Mouse (Mus musculus): ENCODE measurements around the gene Abi3. TPM values are rescaled to one million over a fixed set of nuclear protein-coding genes. Genes with fewer than 3 reads are reported as not detected.

Abi3 gene
- polyA plus RNA-seq, 1 experiment from 2014 or later: 4.2 TPM

DNA sequence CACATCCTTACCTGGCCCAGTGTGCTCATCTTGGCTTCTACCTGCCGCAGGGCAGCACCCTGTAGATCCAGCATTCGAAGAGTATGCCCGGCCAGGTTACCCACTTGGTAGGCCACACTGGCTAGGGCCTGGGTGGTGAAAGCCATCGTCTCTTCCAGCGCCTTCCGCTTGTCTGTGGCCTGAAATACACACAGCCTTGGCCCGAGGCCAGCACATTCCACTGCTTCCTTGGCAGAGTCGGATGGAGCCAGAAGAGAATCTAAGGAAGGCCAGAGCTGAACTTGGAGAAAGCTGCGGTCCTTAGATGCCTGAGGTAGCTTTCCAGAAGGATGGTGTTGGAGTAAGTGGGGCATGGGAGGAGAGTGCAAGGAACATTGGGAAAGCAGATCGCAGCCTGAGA, 5.2 kb downstream of the Abi3 start, which contains the start of gene Gngt2:
TSS of gene Gngt2 (plus strand) at position 158 of the 400 bp plus-strand sequence.
- no peaks in the 10 kb centered on the region for H3K9me3 ChIP-seq (ENCODE audit: control insufficient read depth, low read length)
- no peak within 1 kb of the TSS for H3K4me3 ChIP-seq (ENCODE audit: low read depth, low read length)
- 33% methylated on average over 10 of the region's 10 CpGs for WGBS
- ATAC-seq (ENCODE audit: low FRiP score, low TSS enrichment): peak; percentile 45; the same call in 1 of the 2 replicates
- no peak within 1 kb of the TSS; the same call in 1 of the 2 replicates for H3K27ac ChIP-seq (replicated peaks)
- peaks cover 3% of the 10 kb centered on the region; the same call in 1 of the 2 replicates for H3K27me3 ChIP-seq (ENCODE audit: control insufficient read depth, insufficient read depth, low read length)
- H3K9ac ChIP-seq (ENCODE audit: low read length): no peak within 1 kb of the TSS
- 0 out of 2 replicates have a peak, but pooled peaks cover 2% of the 10 kb centered on the region for H3K36me3 ChIP-seq (ENCODE audit: control insufficient read depth, insufficient read depth, low read length)
- no peaks in the 10 kb centered on the region; the same call in 1 of the 2 replicates for H3K4me1 ChIP-seq (replicated peaks; ENCODE audit: control insufficient read depth, insufficient read depth)
- DNase-seq (ENCODE audit: low spot score): peak; percentile 74
- no peak for TF ChIP-seq EP300 (optimal IDR thresholded peaks at IDR 0.05)
- TF ChIP-seq CTCF (IDR thresholded peaks at IDR 0.05; ENCODE audit: low read depth): no peak
- H3K4me2 ChIP-seq (replicated peaks; ENCODE audit: low read depth): 0 out of 2 replicates have a peak within 1 kb of the TSS, but pooled peaks have one; percentile 5

DNA sequence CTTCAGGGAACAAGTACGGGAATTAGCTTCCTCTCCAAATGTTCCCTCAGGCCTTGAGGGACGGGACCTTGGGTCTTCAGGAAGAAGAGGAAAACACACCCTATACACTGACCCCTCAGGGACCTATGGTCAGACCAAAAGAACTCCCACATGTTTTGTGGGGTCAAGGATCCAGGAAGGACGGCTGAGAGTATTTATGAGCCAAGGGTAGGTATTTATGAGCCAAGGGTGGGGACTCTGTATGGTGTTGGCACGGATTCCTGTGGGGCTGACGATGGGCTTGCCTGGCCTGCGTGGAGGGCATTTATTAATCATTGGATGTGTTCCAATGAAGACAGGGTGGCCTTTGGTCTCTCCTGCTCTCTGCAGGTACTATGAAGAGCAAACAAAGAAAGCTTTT, 5.8 kb downstream of the Abi3 start:
- TF ChIP-seq EP300 (optimal IDR thresholded peaks at IDR 0.05) (no peak), CTCF (IDR thresholded peaks at IDR 0.05; ENCODE audit: low read depth) (no peak)
- 0 out of 2 replicates have a peak overlapping the region, but pooled peaks have one; percentile 5 for H3K4me2 ChIP-seq (replicated peaks; ENCODE audit: low read depth)

DNA sequence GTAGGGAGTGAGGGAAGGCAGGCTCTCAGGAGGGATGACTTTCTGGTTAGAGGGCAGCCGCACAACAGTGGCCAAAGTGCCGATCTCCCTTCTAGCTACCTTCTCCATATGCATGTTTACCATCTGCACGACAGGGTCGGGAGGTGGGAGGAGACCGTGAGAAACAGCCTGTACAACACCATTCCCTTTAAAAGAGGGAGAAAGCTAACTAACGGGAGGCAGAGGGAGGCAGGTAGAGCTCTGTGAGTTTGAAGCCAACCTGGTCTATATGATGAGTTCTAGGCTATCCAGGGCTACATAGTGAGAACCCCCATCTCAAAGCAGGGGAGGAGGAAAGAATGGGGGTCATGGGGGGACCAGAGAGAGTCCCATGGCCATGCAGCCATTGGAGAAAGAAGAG, 6.4 kb downstream of the Abi3 start:
- H3K27me3 ChIP-seq (ENCODE audit: control insufficient read depth, insufficient read depth, low read length): peaks cover 7% of the 10 kb centered on the region; the same call in 1 of the 2 replicates
- DNase-seq (ENCODE audit: low spot score) (no peak), ATAC-seq (ENCODE audit: low FRiP score, low TSS enrichment) (no peak)
- 37% methylated on average over 6 of the region's 6 CpGs for WGBS
- H3K4me3 ChIP-seq (ENCODE audit: low read depth, low read length): no peak overlapping the region
- TF ChIP-seq EP300 (optimal IDR thresholded peaks at IDR 0.05): no peak
- no peaks in the 10 kb centered on the region for H3K9me3 ChIP-seq (ENCODE audit: control insufficient read depth, low read length)
- 0 out of 2 replicates have a peak, but pooled peaks cover 2% of the 10 kb centered on the region for H3K36me3 ChIP-seq (ENCODE audit: control insufficient read depth, insufficient read depth, low read length)
- peaks cover 5% of the 10 kb centered on the region; the same call in 1 of the 2 replicates for H3K4me1 ChIP-seq (replicated peaks; ENCODE audit: control insufficient read depth, insufficient read depth)
- no peak overlapping the region for H3K4me2 ChIP-seq (replicated peaks; ENCODE audit: low read depth)
- no peak overlapping the region for H3K27ac ChIP-seq (replicated peaks)
- no peak overlapping the region for H3K9ac ChIP-seq (ENCODE audit: low read length)

More for the DNA sequence above, 5.8 kb downstream of the Abi3 start:
- ATAC-seq (ENCODE audit: low FRiP score, low TSS enrichment) (no peak), DNase-seq (ENCODE audit: low spot score) (no peak)
- 0 out of 2 replicates have a peak, but pooled peaks cover 2% of the 10 kb centered on the region for H3K36me3 ChIP-seq (ENCODE audit: control insufficient read depth, insufficient read depth, low read length)
- no peak overlapping the region for H3K4me3 ChIP-seq (ENCODE audit: low read depth, low read length)
- no peaks in the 10 kb centered on the region; the same call in 1 of the 2 replicates for H3K4me1 ChIP-seq (replicated peaks; ENCODE audit: control insufficient read depth, insufficient read depth)
- H3K27me3 ChIP-seq (ENCODE audit: control insufficient read depth, insufficient read depth, low read length): peaks cover 3% of the 10 kb centered on the region; the same call in 1 of the 2 replicates
- no peak overlapping the region for H3K9ac ChIP-seq (ENCODE audit: low read length)
- no peaks in the 10 kb centered on the region for H3K9me3 ChIP-seq (ENCODE audit: control insufficient read depth, low read length)
- 48% methylated on average over 6 of the region's 6 CpGs for WGBS
- H3K27ac ChIP-seq (replicated peaks): no peak overlapping the region

DNA sequence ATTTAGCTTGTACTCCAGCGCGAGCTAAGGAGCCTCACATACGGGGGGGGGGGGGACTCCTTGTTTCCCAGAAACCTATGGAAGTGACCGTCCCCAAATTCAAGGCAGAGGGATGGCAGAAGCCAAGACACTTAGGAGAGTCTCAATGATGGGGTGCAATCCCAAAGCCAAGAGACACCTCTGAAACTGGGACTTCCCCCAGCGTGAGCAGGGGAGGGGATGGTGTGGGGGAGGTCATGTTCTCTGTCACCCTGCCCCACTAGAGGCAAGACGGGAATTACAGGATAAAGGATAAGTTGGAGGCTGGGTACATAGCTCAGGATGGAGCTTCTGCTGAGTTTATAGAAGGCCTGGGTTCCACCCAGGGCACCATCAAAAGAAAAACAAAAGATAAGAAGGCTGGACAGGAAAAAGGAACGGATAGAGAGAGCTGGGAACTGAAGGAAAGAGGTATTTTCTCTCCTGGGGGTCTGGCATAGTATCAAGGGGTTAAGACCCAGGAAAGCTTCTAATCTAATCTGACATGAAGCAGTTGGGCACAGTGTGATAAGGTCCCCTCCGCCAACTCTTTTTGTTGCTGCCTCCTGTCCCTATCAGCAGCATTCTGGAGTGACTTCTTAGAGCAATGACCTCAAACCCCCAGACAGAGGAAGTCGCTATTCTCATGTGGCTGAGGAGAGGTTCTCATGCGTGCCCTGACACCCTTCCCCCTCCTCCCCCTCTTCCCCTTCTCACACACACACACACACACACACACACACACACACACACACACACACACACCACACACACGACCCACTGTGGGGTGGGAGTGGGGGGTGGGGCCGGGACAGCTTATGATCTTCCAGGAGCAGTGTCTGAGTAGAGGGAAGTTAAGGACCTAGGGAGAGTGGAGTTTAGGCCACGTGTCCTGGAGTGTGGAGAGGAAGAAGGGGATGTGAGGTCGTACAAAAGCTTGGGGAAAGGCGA, 7.2 kb downstream of the Abi3 start:
- 24% methylated on average over 15 of the region's 15 CpGs for WGBS
- H3K4me3 ChIP-seq (ENCODE audit: low read depth, low read length): no peak overlapping the region
- no peak for DNase-seq (ENCODE audit: low spot score)
- 0 out of 2 replicates have a peak, but pooled peaks cover 2% of the 10 kb centered on the region for H3K36me3 ChIP-seq (ENCODE audit: control insufficient read depth, insufficient read depth, low read length)
- H3K27ac ChIP-seq (replicated peaks): no peak overlapping the region
- TF ChIP-seq EP300 (optimal IDR thresholded peaks at IDR 0.05): no peak
- TF ChIP-seq CTCF (IDR thresholded peaks at IDR 0.05; ENCODE audit: low read depth): no peak
- no peak for ATAC-seq (ENCODE audit: low FRiP score, low TSS enrichment)
- H3K9ac ChIP-seq (ENCODE audit: low read length): no peak overlapping the region
- peaks cover 8% of the 10 kb centered on the region; the same call in 1 of the 2 replicates for H3K27me3 ChIP-seq (ENCODE audit: control insufficient read depth, insufficient read depth, low read length)
- H3K4me1 ChIP-seq (replicated peaks; ENCODE audit: control insufficient read depth, insufficient read depth): peaks cover 5% of the 10 kb centered on the region
- H3K4me2 ChIP-seq (replicated peaks; ENCODE audit: low read depth): no peak overlapping the region
- no peaks in the 10 kb centered on the region for H3K9me3 ChIP-seq (ENCODE audit: control insufficient read depth, low read length)

DNA sequence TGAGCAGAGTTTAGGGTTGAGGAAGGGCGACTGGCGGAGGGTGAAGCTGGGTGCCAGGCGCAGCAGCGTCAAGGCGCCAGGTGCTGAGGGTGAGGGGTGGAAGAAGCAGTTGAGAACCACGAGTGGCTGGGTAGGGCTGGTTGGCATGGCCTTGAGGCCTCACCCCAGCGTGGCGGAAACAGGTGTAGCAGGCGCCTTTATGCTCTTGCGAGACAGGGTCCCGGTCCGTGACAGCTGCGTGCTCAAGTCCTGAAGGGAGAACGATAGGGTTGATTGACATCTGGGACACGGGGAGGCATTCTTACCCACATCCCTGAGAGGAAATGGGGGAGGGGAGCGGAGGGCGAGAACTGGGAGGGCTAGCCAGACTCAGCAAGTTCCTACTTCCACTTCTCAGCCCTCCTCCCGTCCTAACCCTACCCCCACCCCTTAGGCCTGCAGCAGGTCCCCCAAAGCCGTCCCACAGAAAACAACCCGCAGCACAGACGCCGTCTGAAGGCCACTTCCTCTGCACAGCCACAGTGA, 8.1 kb downstream of the Abi3 start:
- H3K9me3 ChIP-seq (ENCODE audit: control insufficient read depth, low read length): no peaks in the 10 kb centered on the region
- DNase-seq (ENCODE audit: low spot score): peak; percentile 41
- peaks cover 14% of the 10 kb centered on the region; the same call in 1 of the 2 replicates for H3K27me3 ChIP-seq (ENCODE audit: control insufficient read depth, insufficient read depth, low read length)
- 17% methylated on average over 21 of the region's 22 CpGs for WGBS
- 0 out of 2 replicates have a peak, but pooled peaks cover 2% of the 10 kb centered on the region for H3K36me3 ChIP-seq (ENCODE audit: control insufficient read depth, insufficient read depth, low read length)
- no peak overlapping the region for H3K9ac ChIP-seq (ENCODE audit: low read length)
- H3K4me2 ChIP-seq (replicated peaks; ENCODE audit: low read depth): peak overlapping the region; percentile 20; the same call in 1 of the 2 replicates
- no peak overlapping the region for H3K4me3 ChIP-seq (ENCODE audit: low read depth, low read length)
- no peak overlapping the region for H3K27ac ChIP-seq (replicated peaks)
- peak; percentile 6; the same call in 1 of the 2 replicates for ATAC-seq (ENCODE audit: low FRiP score, low TSS enrichment)
- H3K4me1 ChIP-seq (replicated peaks; ENCODE audit: control insufficient read depth, insufficient read depth): peaks cover 5% of the 10 kb centered on the region
- TF ChIP-seq EP300 (optimal IDR thresholded peaks at IDR 0.05) (no peak), CTCF (IDR thresholded peaks at IDR 0.05; ENCODE audit: low read depth) (no peak)
